Mouse (Mus musculus): ENCODE data around the gene Srebf2.
"Not testable (repeated sequence)": the region's sequence is repeated elsewhere in the genome, so short reads cannot be mapped to it uniquely, and the experiment has no call there.

The Srebf2 gene

GRCm38 (mm10) chr15:82230098-82230611, 83.2 kb downstream of the Srebf2 start:
- DNase-seq, result no peak

GRCm38 (mm10) chr15:82231100-82231499, 84.1 kb downstream of the Srebf2 start:
- no peak for DNase-seq

- no peak for DNase-seq
Observed at GRCm38 (mm10) chr15:82231591-82232378, 84.8 kb downstream of the Srebf2 start.

GRCm38 (mm10) chr15:82232651-82233050, 85.7 kb downstream of the Srebf2 start:
- DNase-seq, result no peak

GRCm38 (mm10) chr15:82235661-82236060, 88.7 kb downstream of the Srebf2 start:
- no peak for DNase-seq

GRCm38 (mm10) chr15:82236565-82236964, 89.6 kb downstream of the Srebf2 start:
- peak; percentile 63 for DNase-seq

- DNase-seq, result no peak
Observed at GRCm38 (mm10) chr15:82243311-82243710, 96.3 kb downstream of the Srebf2 start.

- DNase-seq, result no peak
Observed at GRCm38 (mm10) chr15:82243742-82244114, 96.7 kb downstream of the Srebf2 start.

GRCm38 (mm10) chr15:82244115-82244804, 97.3 kb downstream of the Srebf2 start, which contains the start of gene Cenpm:
Gene Cenpm (minus strand): TSS chr15:82244748.
- peak; percentile 82 to 86 for DNase-seq

GRCm38 (mm10) chr15:82244805-82245161, 97.8 kb downstream of the Srebf2 start:
- not testable (repeated sequence) for DNase-seq

- DNase-seq, result no peak
Observed at GRCm38 (mm10) chr15:82247131-82247776, 100.3 kb downstream of the Srebf2 start.

GRCm38 (mm10) chr15:82251579-82251978, 104.6 kb downstream of the Srebf2 start:
- no peak for DNase-seq

- no peak for DNase-seq
Observed at GRCm38 (mm10) chr15:82252097-82252496, 105.1 kb downstream of the Srebf2 start, which contains the start of gene 1500009C09Rik. Gene 1500009C09Rik (plus strand): TSS chr15:82252397.

Measured in thymus, adult 18-20 months (tissue).